Mouse (Mus musculus): ENCODE measurements around the gene Wwox. TPM values are rescaled to one million over a fixed set of nuclear protein-coding genes. Genes with fewer than 3 reads are reported as not detected.

The Wwox gene
- 12.7 and 14.3 TPM in 2 replicates for polyA plus RNA-seq (2016; fragmentation: Nextera tagmentation; extraction: Ambion mirVana)

GRCm38 (mm10) chr8:114439334-114440204 is at the start of gene Wwox:
Gene Wwox (plus strand): TSS chr8:114439655.
- H3K27me3 ChIP-seq = no peaks in the 10 kb centered on the region
- H3K4me1 ChIP-seq = peaks cover 10% of the 10 kb centered on the region
- H3K4me2 ChIP-seq = peak within 1 kb of the TSS; percentile 71
- H3K9me3 ChIP-seq = no peaks in the 10 kb centered on the region
- peak within 1 kb of the TSS; percentile 78 for H3K27ac ChIP-seq
- no peaks in the 10 kb centered on the region for H3K36me3 ChIP-seq (replicated peaks)
- under 1% methylated on average over 54 of the region's 54 CpGs for WGBS
- ATAC-seq (ENCODE audit: low FRiP score) = peak; percentile 97
- peak within 1 kb of the TSS; percentile 61 for H3K9ac ChIP-seq
- peak within 1 kb of the TSS; percentile 59 for H3K4me3 ChIP-seq (replicated peaks)

- no peaks in the 10 kb centered on the region for H3K9me3 ChIP-seq
- no peak overlapping the region for H3K4me2 ChIP-seq
- 92% methylated on average over 12 of the region's 13 CpGs for WGBS
- H3K27me3 ChIP-seq = no peaks in the 10 kb centered on the region
- no peak overlapping the region for H3K27ac ChIP-seq
- no peaks in the 10 kb centered on the region for H3K36me3 ChIP-seq (replicated peaks)
- ATAC-seq (ENCODE audit: low FRiP score) = no peak
- H3K4me1 ChIP-seq = no peaks in the 10 kb centered on the region
- no peak overlapping the region for H3K4me3 ChIP-seq (replicated peaks)
- no peak overlapping the region for H3K9ac ChIP-seq
Observed at GRCm38 (mm10) chr8:114390465-114391254, 48.8 kb upstream of the Wwox start.

- Histone ChIP-seq H3K9ac (no peak overlapping the region), H3K4me1 (no peaks in the 10 kb centered on the region; the same call in 1 of the 2 replicates), H3K36me3 (replicated peaks) (no peaks in the 10 kb centered on the region), H3K4me3 (replicated peaks) (no peak overlapping the region), H3K27me3 (no peaks in the 10 kb centered on the region), H3K27ac (no peak overlapping the region), H3K9me3 (no peaks in the 10 kb centered on the region), H3K4me2 (no peak overlapping the region)
- 90% methylated on average over 5 of the region's 5 CpGs for WGBS
- no peak for ATAC-seq (ENCODE audit: low FRiP score)
Observed at GRCm38 (mm10) chr8:114398326-114398725, 41.1 kb upstream of the Wwox start.

GRCm38 (mm10) chr8:114399273-114399672 is 40.2 kb upstream of the Wwox start:
- WGBS = 95% methylated on average over 5 of the region's 5 CpGs

GRCm38 (mm10) chr8:114401679-114402078 is 37.8 kb upstream of the Wwox start:
- Histone ChIP-seq H3K4me3 (replicated peaks) (no peak overlapping the region), H3K27me3 (no peaks in the 10 kb centered on the region), H3K4me1 (no peaks in the 10 kb centered on the region; the same call in 1 of the 2 replicates), H3K9me3 (no peaks in the 10 kb centered on the region), H3K27ac (no peak overlapping the region), H3K36me3 (replicated peaks) (no peaks in the 10 kb centered on the region), H3K9ac (no peak overlapping the region), H3K4me2 (no peak overlapping the region)
- WGBS = 71% methylated on average over 7 of the region's 7 CpGs
- no peak for ATAC-seq (ENCODE audit: low FRiP score)

More at GRCm38 (mm10) chr8:114399273-114399672, 40.2 kb upstream of the Wwox start:
- H3K36me3 ChIP-seq (replicated peaks) = no peaks in the 10 kb centered on the region
- no peaks in the 10 kb centered on the region; the same call in 1 of the 2 replicates for H3K4me1 ChIP-seq
- no peaks in the 10 kb centered on the region for H3K27me3 ChIP-seq
- no peak overlapping the region for H3K4me2 ChIP-seq
- ATAC-seq (ENCODE audit: low FRiP score) = no peak
- H3K9ac ChIP-seq = no peak overlapping the region
- H3K4me3 ChIP-seq (replicated peaks) = no peak overlapping the region
- no peak overlapping the region for H3K27ac ChIP-seq
- no peaks in the 10 kb centered on the region for H3K9me3 ChIP-seq

- ATAC-seq (ENCODE audit: low FRiP score) = no peak
- Histone ChIP-seq H3K36me3 (replicated peaks) (no peaks in the 10 kb centered on the region), H3K9ac (no peak overlapping the region), H3K9me3 (no peaks in the 10 kb centered on the region), H3K4me2 (no peak overlapping the region), H3K27me3 (no peaks in the 10 kb centered on the region), H3K4me1 (no peaks in the 10 kb centered on the region), H3K4me3 (replicated peaks) (no peak overlapping the region), H3K27ac (no peak overlapping the region)
- 78% methylated on average over 3 of the region's 3 CpGs for WGBS
Observed at GRCm38 (mm10) chr8:114411421-114411820, 28.0 kb upstream of the Wwox start.

GRCm38 (mm10) chr8:114417786-114418185 is 21.7 kb upstream of the Wwox start, which contains the start of gene Clec3a:
Gene Clec3a (plus strand): TSS chr8:114418086.
- Histone ChIP-seq H3K9ac (no peak within 1 kb of the TSS), H3K27me3 (no peaks in the 10 kb centered on the region), H3K36me3 (replicated peaks) (no peaks in the 10 kb centered on the region), H3K4me2 (no peak within 1 kb of the TSS), H3K4me1 (no peaks in the 10 kb centered on the region), H3K27ac (no peak within 1 kb of the TSS), H3K4me3 (replicated peaks) (no peak within 1 kb of the TSS), H3K9me3 (no peaks in the 10 kb centered on the region)
- 79% methylated on average over 8 of the region's 8 CpGs for WGBS
- no peak for ATAC-seq (ENCODE audit: low FRiP score)

GRCm38 (mm10) chr8:114418486-114418885 is 21.0 kb upstream of the Wwox start:
- 76% methylated on average over 5 of the region's 5 CpGs for WGBS
- no peaks in the 10 kb centered on the region for H3K27me3 ChIP-seq
- H3K9me3 ChIP-seq = no peaks in the 10 kb centered on the region
- no peak overlapping the region for H3K9ac ChIP-seq
- H3K4me1 ChIP-seq = no peaks in the 10 kb centered on the region
- H3K36me3 ChIP-seq (replicated peaks) = no peaks in the 10 kb centered on the region
- no peak overlapping the region for H3K27ac ChIP-seq
- no peak for ATAC-seq (ENCODE audit: low FRiP score)
- H3K4me3 ChIP-seq (replicated peaks) = no peak overlapping the region
- H3K4me2 ChIP-seq = no peak overlapping the region

GRCm38 (mm10) chr8:114418904-114419303 is 20.6 kb upstream of the Wwox start:
- no peak overlapping the region for H3K4me3 ChIP-seq (replicated peaks)
- ATAC-seq (ENCODE audit: low FRiP score) = no peak
- H3K9ac ChIP-seq = no peak overlapping the region
- no peaks in the 10 kb centered on the region for H3K4me1 ChIP-seq
- H3K27ac ChIP-seq = no peak overlapping the region
- H3K36me3 ChIP-seq (replicated peaks) = no peaks in the 10 kb centered on the region
- H3K9me3 ChIP-seq = no peaks in the 10 kb centered on the region
- 78% methylated on average over 6 of the region's 6 CpGs for WGBS
- no peak overlapping the region for H3K4me2 ChIP-seq
- no peaks in the 10 kb centered on the region for H3K27me3 ChIP-seq

GRCm38 (mm10) chr8:114421544-114421943 is 17.9 kb upstream of the Wwox start:
- H3K27me3 ChIP-seq = no peaks in the 10 kb centered on the region
- WGBS = 86% methylated on average over 4 of the region's 4 CpGs
- H3K27ac ChIP-seq = no peak overlapping the region

GRCm38 (mm10) chr8:114438236-114438635 is 1.2 kb upstream of the Wwox start:
- Histone ChIP-seq H3K27ac (no peak overlapping the region), H3K4me2 (no peak overlapping the region), H3K4me3 (replicated peaks) (no peak overlapping the region), H3K27me3 (no peaks in the 10 kb centered on the region), H3K36me3 (replicated peaks) (no peaks in the 10 kb centered on the region), H3K9me3 (no peaks in the 10 kb centered on the region), H3K9ac (no peak overlapping the region), H3K4me1 (peaks cover 10% of the 10 kb centered on the region)
- WGBS = 12% methylated on average over 6 of the region's 6 CpGs
- ATAC-seq (ENCODE audit: low FRiP score) = no peak

More at GRCm38 (mm10) chr8:114421544-114421943, 17.9 kb upstream of the Wwox start:
- no peak overlapping the region for H3K4me3 ChIP-seq (replicated peaks)
- no peaks in the 10 kb centered on the region for H3K9me3 ChIP-seq
- no peaks in the 10 kb centered on the region for H3K36me3 ChIP-seq (replicated peaks)
- ATAC-seq (ENCODE audit: low FRiP score) = no peak
- H3K9ac ChIP-seq = no peak overlapping the region
- no peaks in the 10 kb centered on the region for H3K4me1 ChIP-seq
- H3K4me2 ChIP-seq = no peak overlapping the region

- WGBS = 18% methylated on average over 5 of the region's 5 CpGs
- no peak for ATAC-seq (ENCODE audit: low FRiP score)
Observed at GRCm38 (mm10) chr8:114440205-114440589, 742 bp downstream of the Wwox start.

More at GRCm38 (mm10) chr8:114440205-114440589, 742 bp downstream of the Wwox start:
- no peaks in the 10 kb centered on the region for H3K9me3 ChIP-seq
- H3K4me2 ChIP-seq = peak overlapping the region; percentile 71
- H3K36me3 ChIP-seq (replicated peaks) = no peaks in the 10 kb centered on the region
- peak overlapping the region; percentile 78; the same call in 1 of the 2 replicates for H3K27ac ChIP-seq
- H3K4me3 ChIP-seq (replicated peaks) = peak overlapping the region; percentile 59
- H3K4me1 ChIP-seq = peaks cover 10% of the 10 kb centered on the region
- peak overlapping the region; percentile 61 for H3K9ac ChIP-seq
- H3K27me3 ChIP-seq = no peaks in the 10 kb centered on the region
